In the genomic region with DNA sequence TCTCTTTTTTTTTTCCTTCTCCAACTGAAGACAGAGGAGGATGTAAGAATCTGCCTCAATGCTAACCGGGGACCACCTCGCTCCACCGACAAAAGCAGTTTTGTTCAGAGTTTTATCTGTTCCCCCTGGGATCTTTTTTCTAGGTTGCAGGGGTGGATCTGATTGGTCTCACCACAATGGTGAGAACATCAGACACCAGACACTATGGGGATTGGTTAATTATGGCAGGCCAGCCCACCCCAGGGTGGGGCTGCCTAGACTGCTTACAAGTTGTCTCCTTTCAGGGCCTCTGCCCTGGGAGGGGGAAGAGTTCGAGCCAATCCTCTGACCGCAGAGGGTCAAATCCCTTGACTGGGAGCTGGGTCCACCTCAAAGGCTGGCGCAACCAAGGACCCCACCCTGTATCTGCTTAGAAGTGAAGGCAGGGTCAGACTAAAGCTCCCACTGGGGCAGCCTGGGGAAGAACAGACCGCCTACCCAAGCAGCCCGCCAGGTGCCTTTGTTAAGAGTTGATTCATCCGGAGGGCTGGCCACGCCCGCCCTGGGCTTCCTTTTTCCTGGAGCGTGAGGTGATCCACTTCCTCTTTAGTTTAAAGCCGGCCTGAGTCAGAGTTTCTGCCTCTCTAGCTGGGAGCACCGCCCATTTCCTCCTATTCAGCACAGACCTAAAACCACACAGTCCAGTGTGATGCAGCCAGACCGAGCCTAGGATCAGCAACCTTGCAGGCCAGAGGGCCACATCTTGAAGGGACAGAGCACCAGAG, we compare ENCODE assay signal across 7 mouse cellular contexts.
DNase-seq lines count a peak whose midpoint lies in the region; ATAC-seq lines count a peak whose summit lies in the region.

No protein-coding gene starts in this region.

- peak; percentile 65; the same call in 1 of the 2 replicates for ATAC-seq in embryonic facial prominence, embryonic 12.5 days (ENCODE audit: insufficient number of reproducible peaks, insufficient read depth, low FRiP score, low TSS enrichment)
- peak; percentile 87 for ATAC-seq in heart, embryonic 15.5 days (replicated peaks; ENCODE audit: insufficient number of reproducible peaks, insufficient read depth, low FRiP score, low read depth)
- ATAC-seq in erythroblast, adult 5-6 weeks (replicated peaks; ENCODE audit: low FRiP score, poor library complexity, severe bottlenecking): no peak

- H3K27me3 ChIP-seq in embryonic facial prominence, embryonic 12.5 days: no peaks in the 10 kb centered on the region
- no peaks in the 10 kb centered on the region for H3K27me3 ChIP-seq in heart, embryonic 15.5 days

- peak overlapping the region; percentile 30; the same call in 1 of the 2 replicates for H3K9ac ChIP-seq in embryonic facial prominence, embryonic 12.5 days
- peak overlapping the region; percentile 52; the same call in 1 of the 2 replicates for H3K9ac ChIP-seq in heart, embryonic 15.5 days

- WGBS in embryonic facial prominence, embryonic 12.5 days: 11% methylated on average over 15 of the region's 15 CpGs
- 28% methylated on average over 15 of the region's 15 CpGs for WGBS in heart, embryonic 15.5 days
- 1% methylated on average over 15 of the region's 15 CpGs for WGBS in macrophage (ENCODE audit: missing documents)

- peak; percentile 99 for DNase-seq in ZHBTc4 (ENCODE audit: low read depth, low spot score)
- peak; percentile 83 for DNase-seq in kidney, postnatal 10 days
- DNase-seq in spleen, adult 18-20 months: peak; percentile 73 to 75

- peak overlapping the region; percentile 36 for H3K4me2 ChIP-seq in embryonic facial prominence, embryonic 12.5 days (replicated peaks)
- peak overlapping the region; percentile 51 for H3K4me2 ChIP-seq in heart, embryonic 15.5 days

- no peaks in the 10 kb centered on the region for H3K36me3 ChIP-seq in embryonic facial prominence, embryonic 12.5 days
- H3K36me3 ChIP-seq in heart, embryonic 15.5 days: no peaks in the 10 kb centered on the region
- H3K36me3 ChIP-seq in macrophage (ENCODE audit: inconsistent target): no peaks in the 10 kb centered on the region

- H3K4me3 ChIP-seq in embryonic facial prominence, embryonic 12.5 days: peak overlapping the region; percentile 22
- peak overlapping the region; percentile 44 for H3K4me3 ChIP-seq in heart, embryonic 15.5 days
- peak overlapping the region; percentile 46 for H3K4me3 ChIP-seq in macrophage (ENCODE audit: inconsistent target)

- peak overlapping the region; percentile 86 for H3K27ac ChIP-seq in embryonic facial prominence, embryonic 12.5 days
- peak overlapping the region; percentile 85 for H3K27ac ChIP-seq in heart, embryonic 15.5 days
- peak overlapping the region; percentile 94 for H3K27ac ChIP-seq in macrophage

- H3K79me2 ChIP-seq in macrophage (ENCODE audit: inconsistent target): no peaks in the 10 kb centered on the region

- no peaks in the 10 kb centered on the region for H3K9me3 ChIP-seq in embryonic facial prominence, embryonic 12.5 days
- no peaks in the 10 kb centered on the region for H3K9me3 ChIP-seq in heart, embryonic 15.5 days (replicated peaks)

- H3K4me1 ChIP-seq in embryonic facial prominence, embryonic 12.5 days: peaks cover 27% of the 10 kb centered on the region
- peaks cover 36% of the 10 kb centered on the region for H3K4me1 ChIP-seq in heart, embryonic 15.5 days (replicated peaks)
